Mouse (Mus musculus) heart, embryonic 16.5 days (tissue): ENCODE results near the gene Zw10. TPM values are rescaled to one million over a fixed set of nuclear protein-coding genes. Genes with fewer than 3 reads are reported as not detected.

Source experiments
- ATAC-seq: fragments of 200-750 bp; cut with Nextera tagmentation; replicated peaks from 2 replicates; pipeline ENCODE4 v1.8.0; 2017; ENCODE audit warnings: moderate number of reproducible peaks; ENCODE audit not compliant: insufficient read depth, low FRiP score; ENCODE audit errors: extremely low read depth
- H3K27ac ChIP-seq: fragments of 300-500 bp; sonication (generic); 2 replicates; pipeline ENCODE4 v1.5.1; 2014; ENCODE audit warnings: mild to moderate bottlenecking, low read length, control low read depth, moderate library complexity
- H3K27me3 ChIP-seq: fragments of 300-500 bp; sonication (generic); 2 replicates; pipeline ENCODE4 v1.6.1; 2014; ENCODE audit warnings: low read length, mixed read lengths; ENCODE audit not compliant: control insufficient read depth, insufficient read depth
- H3K36me3 ChIP-seq: fragments of 300-500 bp; sonication (generic); 2 replicates; pipeline ENCODE4 v1.6.1; 2014; ENCODE audit not compliant: control insufficient read depth, insufficient read depth
- H3K4me1 ChIP-seq: fragments of 300-500 bp; sonication (generic); 2 replicates; pipeline ENCODE4 v1.6.1; 2014; ENCODE audit warnings: low read length, mixed read lengths; ENCODE audit not compliant: control insufficient read depth, insufficient read depth
- H3K4me2 ChIP-seq: fragments of 300-500 bp; sonication (generic); 2 replicates; pipeline ENCODE4 v1.6.1; 2014; ENCODE audit warnings: low read depth, mild to moderate bottlenecking, control low read depth, low read length
- H3K4me3 ChIP-seq: fragments of 300-500 bp; sonication (generic); 2 replicates; pipeline ENCODE4 v1.5.1; 2014; ENCODE audit warnings: mild to moderate bottlenecking, control low read depth, low read length
- H3K9ac ChIP-seq: fragments of 300-500 bp; sonication (generic); 2 replicates; pipeline ENCODE4 v1.6.1; 2014; ENCODE audit warnings: low read length, control low read depth
- H3K9me3 ChIP-seq: fragments of 300-500 bp; sonication (generic); replicated peaks from 2 replicates; pipeline ENCODE4 v1.6.1; 2016; ENCODE audit warnings: low read length; ENCODE audit not compliant: control insufficient read depth
- WGBS: fragments of 180-500 bp; shearing (Covaris S2); extraction: QIAGEN DNeasy Blood & Tissue Kit; methylation state at CpG from one replicate; pipeline ENCODE4 v1.1.7; 2014; 5-methylcytosine and 5-hydroxymethylcytosine counted together
- polyA plus RNA-seq: library from polyadenylated mRNA; unstranded; fragments of >200 nt; fragmentation: Nextera tagmentation; extraction: Ambion mirVana; gene quantifications from 2 replicates; pipeline ENCODE4 v1.2.1, GENCODE M21; 2015

The Zw10 gene
- polyA plus RNA-seq, 1 experiment from 2014 or later, result 28.6 TPM

- H3K36me3 ChIP-seq, result no peaks in the 10 kb centered on the region
- peaks cover 2% of the 10 kb centered on the region; the same call in 1 of the 2 replicates for H3K27me3 ChIP-seq
- H3K4me2 ChIP-seq, result no peak overlapping the region
- H3K4me1 ChIP-seq, result no peaks in the 10 kb centered on the region
- H3K27ac ChIP-seq, result no peak overlapping the region
- H3K9me3 ChIP-seq, result no peaks in the 10 kb centered on the region; the same call in 1 of the 2 replicates
- WGBS, result 42% methylated on average over 3 of the region's 3 CpGs
- ATAC-seq, result no peak
- no peak overlapping the region for H3K4me3 ChIP-seq
- H3K9ac ChIP-seq, result no peak overlapping the region
Observed at GRCm38 (mm10) chr9:49118271-49118825, 62.9 kb downstream of the Zw10 start.

- H3K27me3 ChIP-seq, result peaks cover 2% of the 10 kb centered on the region; the same call in 1 of the 2 replicates
- ATAC-seq, result no peak
- H3K9ac ChIP-seq, result no peak overlapping the region
- WGBS, result 77% methylated on average over 4 of the region's 4 CpGs
- H3K4me3 ChIP-seq, result no peak overlapping the region
- no peaks in the 10 kb centered on the region for H3K4me1 ChIP-seq
- H3K36me3 ChIP-seq, result no peaks in the 10 kb centered on the region
- no peaks in the 10 kb centered on the region; the same call in 1 of the 2 replicates for H3K9me3 ChIP-seq
- H3K4me2 ChIP-seq, result no peak overlapping the region
- H3K27ac ChIP-seq, result no peak overlapping the region
Observed at GRCm38 (mm10) chr9:49119759-49120158, 64.3 kb downstream of the Zw10 start.

- ATAC-seq, result no peak
- H3K36me3 ChIP-seq, result no peaks in the 10 kb centered on the region
- no peaks in the 10 kb centered on the region for H3K27me3 ChIP-seq
- no peak overlapping the region for H3K4me2 ChIP-seq
- H3K27ac ChIP-seq, result no peak overlapping the region
- no peaks in the 10 kb centered on the region for H3K4me1 ChIP-seq
- WGBS, result 70% methylated on average over 7 of the region's 7 CpGs
- H3K4me3 ChIP-seq, result no peak overlapping the region
- no peaks in the 10 kb centered on the region; the same call in 1 of the 2 replicates for H3K9me3 ChIP-seq
- no peak overlapping the region for H3K9ac ChIP-seq
Observed at GRCm38 (mm10) chr9:49125706-49126105, 70.3 kb downstream of the Zw10 start.

Other genes with a start within 250 kb of the Zw10 start
- gene Zbtb16, start 219.4 kb upstream of the Zw10 start, polyA plus RNA-seq, result 10.4 and 10.5 TPM in 2 replicates
- 1.0 and 1.8 TPM in 2 replicates for gene Htr3a, start 144.5 kb upstream of the Zw10 start, polyA plus RNA-seq
- 0.07 and 0.08 TPM in 2 replicates for gene Htr3b, start 90.6 kb upstream of the Zw10 start, polyA plus RNA-seq
- gene Usp28, start 70.2 kb upstream of the Zw10 start, polyA plus RNA-seq, result 119 and 121 TPM in 2 replicates
- gene Tmprss5, start 25.6 kb downstream of the Zw10 start, polyA plus RNA-seq, result 0.06 and 0.24 TPM in 2 replicates
- not detected in 2 replicates for gene Gm4894, start 194.9 kb downstream of the Zw10 start, polyA plus RNA-seq